Mouse (Mus musculus) bone marrow, adult 2 months (tissue): Measurements from ENCODE around the gene Cbarp. TPM values are rescaled to one million over a fixed set of nuclear protein-coding genes. Genes with fewer than 3 reads are reported as not detected.

Experiments used
- H3K27ac ChIP-seq: fragments of 200-500 bp; 2 replicates; pipeline ENCODE4 v1.5.1; 2012; ENCODE audit warnings: low read depth, mild to moderate bottlenecking, control low read depth, inconsistent platforms, low read length; ENCODE audit not compliant: control insufficient read depth, poor library complexity, insufficient read depth
- H3K4me1 ChIP-seq: fragments of 200-500 bp; 2 replicates; pipeline ENCODE4 v1.6.1; 2011; ENCODE audit warnings: low read length; ENCODE audit not compliant: control insufficient read depth, insufficient read depth
- H3K4me3 ChIP-seq: fragments of 200-500 bp; replicated peaks from 2 replicates; pipeline ENCODE3; 2011; ENCODE audit warnings: mild to moderate bottlenecking, low read depth, low read length, control low read depth; ENCODE audit not compliant: control insufficient read depth
- CTCF ChIP-seq: fragments of 200-500 bp; IDR thresholded peaks from 2 replicates; pipeline ENCODE4 v1.5.1; 2011; ENCODE audit warnings: low read length, control low read depth; ENCODE audit not compliant: control insufficient read depth, insufficient read depth
- POLR2A ChIP-seq: fragments of 200-500 bp; IDR thresholded peaks from 2 replicates; pipeline ENCODE4 v1.6.1; 2011; ENCODE audit warnings: low read depth, mild to moderate bottlenecking, control low read depth, low read length, borderline replicate concordance; ENCODE audit not compliant: control insufficient read depth
- WGBS: fragments of 180-500 bp; shearing (Covaris S2); methylation state at CpG from one replicate; pipeline ENCODE4 v1.1.7; 2018; 5-methylcytosine and 5-hydroxymethylcytosine counted together
- polyA plus RNA-seq: library from polyadenylated mRNA; stranded (reverse); fragments of >200 nt; gene quantifications from 2 replicates; pipeline ENCODE4 v1.2.4, GENCODE M21; 2011; ENCODE audit warnings: low replicate concordance; ENCODE audit not compliant: missing spikeins, insufficient read depth, insufficient read length

Cbarp gene
- polyA plus RNA-seq, 1 experiment = 3.7 TPM

- TF ChIP-seq POLR2A (no peak), CTCF (no peak)
- no peak within 1 kb of the TSS for H3K27ac ChIP-seq
- no peak within 1 kb of the TSS for H3K4me3 ChIP-seq
- 8% methylated on average over 106 of the region's 106 CpGs for WGBS
- no peaks in the 10 kb centered on the region for H3K4me1 ChIP-seq
Measured at GRCm38 (mm10) chr10:80179068-80180051, 38.7 kb upstream of the Cbarp start, which contains the start of gene Efna2. TSS of gene Efna2 (plus strand) at chr10:80179482.

GRCm38 (mm10) chr10:80177441-80178279 is 37.0 kb upstream of the Cbarp start:
- Histone ChIP-seq H3K27ac (no peak overlapping the region), H3K4me1 (no peaks in the 10 kb centered on the region), H3K4me3 (no peak overlapping the region)
- 82% methylated on average over 7 of the region's 7 CpGs for WGBS
- TF ChIP-seq CTCF = no peak
- TF ChIP-seq POLR2A = no peak

- no peak for TF ChIP-seq CTCF
- no peaks in the 10 kb centered on the region for H3K4me1 ChIP-seq
- no peak overlapping the region for H3K27ac ChIP-seq
- no peak overlapping the region for H3K4me3 ChIP-seq
- 82% methylated on average over 5 of the region's 5 CpGs for WGBS
Measured at GRCm38 (mm10) chr10:80176270-80176834, 35.7 kb upstream of the Cbarp start.

- H3K27ac ChIP-seq = no peak overlapping the region
- WGBS = 31% methylated on average over 4 of the region's 4 CpGs
- H3K4me1 ChIP-seq = no peaks in the 10 kb centered on the region
- TF ChIP-seq POLR2A (no peak), CTCF (peak; percentile 52)
- H3K4me3 ChIP-seq = no peak overlapping the region
Measured at GRCm38 (mm10) chr10:80175536-80176269, 35.1 kb upstream of the Cbarp start.

- TF ChIP-seq CTCF (peak; percentile 73), POLR2A (no peak)
Measured at GRCm38 (mm10) chr10:80174705-80175104, 34.1 kb upstream of the Cbarp start.

GRCm38 (mm10) chr10:80173955-80174640 is 33.5 kb upstream of the Cbarp start:
- Histone ChIP-seq H3K4me3 (no peak overlapping the region), H3K27ac (no peak overlapping the region), H3K4me1 (no peaks in the 10 kb centered on the region)
- no peak for TF ChIP-seq POLR2A
- no peak for TF ChIP-seq CTCF
- 81% methylated on average over 10 of the region's 10 CpGs for WGBS

More at GRCm38 (mm10) chr10:80174705-80175104, 34.1 kb upstream of the Cbarp start:
- WGBS = 49% methylated on average over 2 of the region's 2 CpGs
- Histone ChIP-seq H3K27ac (no peak overlapping the region), H3K4me3 (no peak overlapping the region), H3K4me1 (no peaks in the 10 kb centered on the region)

- Histone ChIP-seq H3K4me1 (peaks cover 1% of the 10 kb centered on the region; the same call in 1 of the 2 replicates), H3K4me3 (peak overlapping the region; percentile 53), H3K27ac (peak overlapping the region; percentile 53)
- TF ChIP-seq POLR2A (no peak), CTCF (no peak)
- under 1% methylated on average over 11 of the region's 11 CpGs for WGBS
Measured at GRCm38 (mm10) chr10:80173358-80173757, 32.7 kb upstream of the Cbarp start.
